Mouse (Mus musculus) testis, adult 2 months (tissue): ENCODE measurements around the gene Pclaf.

Source experiments
- CTCF ChIP-seq: fragments of 200-500 bp; IDR thresholded peaks from 2 replicates; pipeline ENCODE4 v1.5.1; 2012; ENCODE audit warnings: low read depth, mild to moderate bottlenecking, inconsistent platforms, low read length, moderate library complexity; ENCODE audit not compliant: control insufficient read depth, insufficient read depth, insufficient replicate concordance
- POLR2A ChIP-seq: fragments of 200-500 bp; IDR thresholded peaks from 2 replicates; pipeline ENCODE4 v1.6.1; 2012; ENCODE audit warnings: low read depth, mild to moderate bottlenecking, inconsistent platforms, low read length, moderate library complexity; ENCODE audit not compliant: control insufficient read depth

GRCm38 (mm10) chr9:65909837-65910236, 19.8 kb downstream of the Pclaf start:
- no peak for TF ChIP-seq POLR2A
- TF ChIP-seq CTCF = no peak
